Mouse (Mus musculus) brain, embryonic 14.5 days (tissue): ENCODE results near the gene Gzmc. TPM values are rescaled to one million over a fixed set of nuclear protein-coding genes. Genes with fewer than 3 reads are reported as not detected.
"Not testable (repeated sequence)": the region's sequence is repeated elsewhere in the genome, so short reads cannot be mapped to it uniquely, and the experiment has no call there.

Experiments used
- DNase-seq: peaks from one replicate; pipeline ENCODE4 v3.0.0-alpha.2; 2011; ENCODE audit warnings: low read depth
- CTCF ChIP-seq: fragments of 200-500 bp; IDR thresholded peaks from 2 replicates; pipeline ENCODE4 v1.5.1; 2012; ENCODE audit warnings: inconsistent platforms, mild to moderate bottlenecking, moderate library complexity, borderline replicate concordance; ENCODE audit not compliant: insufficient read depth, insufficient read length; ENCODE audit errors: extremely low read depth
- POLR2A ChIP-seq: fragments of 200-500 bp; IDR thresholded peaks from 2 replicates; pipeline ENCODE4 v1.6.1; 2012; ENCODE audit warnings: mild to moderate bottlenecking, inconsistent platforms, borderline replicate concordance; ENCODE audit not compliant: poor library complexity, insufficient read depth, insufficient read length, severe bottlenecking; ENCODE audit errors: extremely low read depth
- polyA plus RNA-seq: library from polyadenylated mRNA; depleted of rRNA; stranded (reverse); fragments of >200 nt; gene quantifications from 2 replicates; pipeline ENCODE4 v1.2.3, GENCODE M21; 2012; rRNA removed

Gzmc gene
- not detected in 2 replicates for polyA plus RNA-seq

DNA sequence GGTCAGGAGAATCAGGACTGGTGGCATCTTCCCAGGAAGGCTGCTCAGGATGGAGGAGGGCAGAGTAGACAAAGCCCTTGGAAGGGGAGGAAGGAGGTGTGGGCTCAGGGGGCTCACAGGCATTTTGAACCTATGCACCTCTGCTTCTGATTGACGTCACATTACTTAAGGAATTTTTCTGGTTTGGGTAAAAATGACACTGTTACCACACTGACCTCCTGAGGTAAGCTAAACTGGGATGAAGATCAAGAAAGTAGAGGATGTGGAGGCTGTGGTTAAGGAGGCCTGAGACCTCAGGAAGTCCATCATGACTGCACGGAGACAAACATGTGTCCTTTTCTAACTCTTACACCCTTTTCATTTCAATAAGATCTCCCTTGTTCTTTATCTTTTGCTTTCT is at the start of gene Gzmc:
Gzmc (minus strand) TSS at position 101 of the 400 bp plus-strand sequence.
- DNase-seq = no peak

DNA sequence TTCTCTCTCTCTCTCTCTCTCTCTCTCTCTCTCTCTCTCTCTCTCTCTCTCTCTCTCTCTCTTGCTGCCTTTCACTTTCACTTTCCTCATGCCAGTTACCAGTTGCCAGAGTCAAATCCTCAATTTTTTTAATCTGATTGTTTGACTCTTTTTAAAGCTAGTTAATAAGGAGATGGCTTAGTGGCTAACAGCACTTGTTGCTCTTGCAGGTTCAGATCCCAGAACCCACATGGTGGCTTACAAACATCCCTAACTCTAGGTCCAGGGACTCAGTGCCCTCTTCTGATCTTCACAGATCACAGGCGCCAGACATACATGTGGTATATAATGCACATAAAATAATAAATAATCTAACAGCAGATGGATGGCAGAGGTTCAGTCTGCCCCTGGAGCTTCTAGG is 49.4 kb upstream of the Gzmc start:
- DNase-seq = no peak
- TF ChIP-seq POLR2A (no peak), CTCF (no peak)

More for the DNA sequence above, at the start of gene Gzmc:
- TF ChIP-seq POLR2A = no peak
- no peak for TF ChIP-seq CTCF

DNA sequence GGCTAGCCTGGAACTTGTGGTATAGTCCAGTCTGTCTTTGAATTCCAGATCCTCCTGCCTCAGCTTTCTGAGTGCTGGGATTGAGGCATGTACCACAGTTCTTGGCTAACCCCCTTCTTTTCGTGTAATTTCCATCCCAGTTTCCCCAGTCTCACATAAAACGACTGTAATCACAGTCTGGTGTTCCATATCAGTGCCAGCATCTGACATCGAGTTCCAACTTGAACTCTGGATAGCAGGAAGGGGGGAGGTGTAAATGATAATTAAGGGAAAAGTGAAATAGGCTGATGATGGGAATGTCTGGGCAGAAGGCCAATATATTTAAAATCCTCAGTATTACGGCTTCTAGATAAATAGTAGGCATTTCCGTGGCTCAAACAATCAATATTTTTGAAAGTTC is 46.6 kb upstream of the Gzmc start:
- peak; percentile 76 for DNase-seq
- TF ChIP-seq CTCF = no peak
- no peak for TF ChIP-seq POLR2A

DNA sequence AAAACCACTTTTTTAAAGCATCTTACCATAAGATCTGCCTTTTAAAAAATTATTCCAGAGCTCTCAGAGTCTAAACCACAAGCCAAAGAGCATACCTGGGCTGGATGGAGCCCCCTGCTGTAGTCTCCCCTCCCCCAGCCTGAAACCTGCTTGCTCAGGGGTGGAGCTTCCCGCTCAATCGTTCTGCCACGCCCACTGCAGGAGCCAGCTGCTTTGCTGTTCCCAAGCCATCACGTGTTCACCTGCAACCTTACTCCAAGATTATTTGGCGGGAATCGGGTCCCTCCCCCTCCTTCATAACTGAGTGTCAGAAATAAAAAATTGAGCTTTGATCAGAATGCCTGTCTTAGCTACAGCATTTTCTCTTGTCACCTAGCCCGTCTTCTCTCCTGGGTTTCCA is 44.2 kb upstream of the Gzmc start:
- DNase-seq = not testable (repeated sequence)

DNA sequence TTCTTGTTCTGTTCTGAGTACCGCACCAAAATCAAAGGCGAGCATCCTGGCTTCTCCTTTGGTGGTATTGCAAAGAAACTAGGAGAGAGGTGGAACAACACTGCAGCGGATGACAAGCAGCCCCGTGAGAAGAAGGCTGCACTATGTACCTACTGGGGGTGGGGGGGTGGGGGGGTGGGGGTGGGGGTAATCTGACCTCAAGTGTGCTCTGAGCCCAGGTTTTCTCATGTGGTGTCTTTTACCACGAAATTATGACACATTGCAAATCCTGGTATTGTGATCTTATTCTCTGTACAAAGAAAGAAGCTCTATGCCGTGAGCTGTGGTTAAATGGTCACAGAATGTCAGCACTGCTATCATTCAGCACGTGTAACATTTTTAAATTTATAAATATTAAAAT is 41.6 kb upstream of the Gzmc start:
- DNase-seq = not testable (repeated sequence)

DNA sequence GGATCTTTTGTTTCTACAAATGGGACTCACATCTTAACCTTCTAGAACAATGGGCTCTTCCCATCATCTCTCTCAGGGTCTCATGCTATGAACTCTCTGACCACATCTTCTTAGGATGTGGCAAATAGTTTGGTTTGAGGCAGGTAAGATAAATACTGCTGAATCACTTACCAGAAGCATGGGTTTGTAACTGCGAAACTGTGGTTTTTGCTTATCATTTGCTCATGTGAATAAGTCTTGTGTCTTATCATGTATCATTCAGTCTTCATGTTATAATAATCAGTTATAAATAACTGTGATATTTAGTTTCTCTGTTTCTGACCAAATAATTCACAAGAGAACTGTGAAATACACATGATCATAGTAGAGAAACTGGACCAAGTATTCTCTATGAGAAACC is 31.7 kb upstream of the Gzmc start:
- DNase-seq = no peak
- no peak for TF ChIP-seq POLR2A
- TF ChIP-seq CTCF = no peak

DNA sequence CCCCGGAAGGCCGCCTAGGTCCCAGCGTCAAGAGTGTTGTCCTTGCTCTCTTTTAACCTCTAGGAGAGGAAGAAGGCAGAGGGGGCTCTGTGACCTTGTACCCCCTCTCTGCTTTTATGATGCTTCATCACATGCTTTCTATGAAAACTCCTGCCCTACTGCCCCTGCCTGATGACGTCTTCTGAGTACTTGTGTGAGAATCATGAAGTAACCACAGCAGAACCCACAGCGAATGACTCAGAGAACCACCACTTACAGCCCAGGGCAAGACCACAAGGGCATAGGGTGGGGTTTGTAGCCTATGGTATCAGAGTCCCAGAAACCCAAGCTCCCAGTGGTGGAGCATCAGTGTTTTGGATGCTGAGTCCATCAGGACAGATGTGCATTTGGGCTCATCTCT is 27.7 kb upstream of the Gzmc start, which contains the start of gene Gzmb:
Gzmb (minus strand) TSS at position 108 of the 400 bp plus-strand sequence.
- TF ChIP-seq CTCF = no peak
- no peak for TF ChIP-seq POLR2A
- DNase-seq = no peak

DNA sequence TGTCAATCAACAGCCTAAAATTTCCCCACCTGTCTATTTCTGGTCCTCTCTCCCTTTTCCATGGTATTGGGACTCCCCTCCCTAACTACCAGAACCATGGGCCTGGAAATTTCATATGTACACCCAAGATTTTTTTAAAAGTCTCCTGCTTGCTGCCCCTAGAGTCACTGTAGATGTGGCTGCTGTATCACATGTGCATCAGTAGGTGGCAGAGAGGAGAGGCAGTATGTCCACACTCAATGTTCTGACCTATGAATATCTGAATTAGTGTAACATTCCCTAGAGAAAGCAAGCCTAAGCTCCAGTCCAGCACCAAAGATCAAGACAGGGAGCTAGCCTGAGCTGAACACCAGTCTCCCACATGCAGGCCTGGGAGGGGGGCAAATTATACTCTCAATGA is 6.0 kb upstream of the Gzmc start:
- no peak for DNase-seq
- TF ChIP-seq CTCF = peak; percentile 7; the same call in 1 of the 2 replicates
- TF ChIP-seq POLR2A = no peak

DNA sequence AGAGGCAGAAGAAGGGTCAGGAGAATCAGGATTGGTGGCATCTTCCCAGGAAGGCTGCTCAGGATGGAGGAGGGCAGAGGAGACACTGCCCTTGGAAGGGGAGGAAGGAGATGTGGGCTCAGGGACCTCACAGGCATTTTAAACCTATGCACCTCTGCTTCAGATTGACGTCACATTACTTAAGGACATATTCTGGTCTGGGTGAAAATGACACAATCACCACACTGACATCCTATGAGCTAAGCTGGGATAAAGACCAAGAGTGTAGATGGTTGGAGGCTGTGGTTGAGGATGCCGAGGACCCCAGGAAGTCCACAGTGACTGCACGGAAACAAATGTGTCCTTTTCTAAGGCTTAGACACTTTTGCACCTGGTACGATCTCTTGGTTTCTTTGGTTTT is 23.1 kb downstream of the Gzmc start, which contains the start of gene Gzmf:
Gzmf (minus strand) TSS at position 101 of the 400 bp plus-strand sequence.
- DNase-seq = no peak

DNA sequence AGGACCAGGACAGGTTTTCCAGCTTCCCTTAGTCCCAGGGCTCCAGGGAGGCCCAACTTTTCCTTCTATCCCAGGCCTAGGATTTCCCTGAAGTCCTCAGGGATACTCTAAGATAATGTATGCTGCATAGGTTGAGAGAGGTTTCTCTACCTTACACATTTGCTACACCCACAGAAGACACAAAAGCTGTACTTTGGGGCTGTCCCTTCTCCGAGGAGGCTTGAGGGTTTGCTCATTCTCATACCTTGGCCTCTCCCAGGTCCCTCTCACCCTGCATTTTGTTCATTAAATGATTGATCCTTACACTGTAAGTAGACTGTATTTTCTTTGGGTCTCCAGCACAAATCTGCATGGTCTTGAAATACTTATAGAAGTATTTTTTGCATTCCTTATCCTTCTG is 28.8 kb downstream of the Gzmc start:
- no peak for TF ChIP-seq CTCF
- no peak for DNase-seq

More for the DNA sequence above, 23.1 kb downstream of the Gzmc start, which contains the start of gene Gzmf:
- TF ChIP-seq POLR2A (no peak), CTCF (no peak)

DNA sequence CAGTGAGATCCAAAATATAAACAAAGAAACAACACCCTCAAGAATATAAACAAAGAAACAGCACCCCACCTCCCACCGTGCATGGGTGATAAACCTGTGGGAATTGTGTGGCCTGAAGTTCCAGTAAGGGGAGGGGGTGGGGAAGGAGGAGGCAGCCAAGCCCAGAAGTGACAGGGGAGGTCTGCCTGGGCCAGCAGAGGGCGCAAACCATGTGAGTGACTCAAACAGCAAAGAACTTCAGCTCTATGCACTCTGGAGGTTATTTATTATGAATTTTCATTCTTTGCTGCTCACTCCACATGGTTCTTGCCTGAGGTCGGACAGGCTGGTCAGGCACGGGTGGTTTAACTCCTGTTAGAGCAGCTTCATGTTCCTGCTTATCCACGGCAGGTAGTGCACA is 29.4 kb downstream of the Gzmc start:
- peak; percentile 56 for TF ChIP-seq CTCF
- peak; percentile 38 for DNase-seq

DNA sequence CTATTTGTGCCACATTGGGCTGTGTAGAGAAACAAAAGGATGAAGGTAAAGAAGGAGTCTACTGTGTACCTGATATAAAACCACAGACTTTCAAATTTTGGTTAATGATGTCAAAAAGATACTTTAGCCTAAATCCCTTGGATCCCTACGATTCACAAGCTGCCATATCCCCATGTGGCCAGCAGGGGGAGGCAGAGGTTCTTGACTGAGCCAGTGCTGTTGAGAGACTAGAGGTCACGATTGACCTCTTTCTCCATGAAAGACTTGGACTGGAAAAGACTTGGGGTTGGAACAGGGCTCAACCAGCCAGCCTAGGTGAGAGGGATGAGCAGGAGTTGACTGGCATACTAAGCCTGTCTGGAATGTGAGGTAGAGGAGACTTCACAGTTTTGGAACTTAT is 30.5 kb downstream of the Gzmc start:
- no peak for TF ChIP-seq POLR2A
- TF ChIP-seq CTCF = peak; percentile 81; the same call in 1 of the 2 replicates
- DNase-seq = peak; percentile 55

DNA sequence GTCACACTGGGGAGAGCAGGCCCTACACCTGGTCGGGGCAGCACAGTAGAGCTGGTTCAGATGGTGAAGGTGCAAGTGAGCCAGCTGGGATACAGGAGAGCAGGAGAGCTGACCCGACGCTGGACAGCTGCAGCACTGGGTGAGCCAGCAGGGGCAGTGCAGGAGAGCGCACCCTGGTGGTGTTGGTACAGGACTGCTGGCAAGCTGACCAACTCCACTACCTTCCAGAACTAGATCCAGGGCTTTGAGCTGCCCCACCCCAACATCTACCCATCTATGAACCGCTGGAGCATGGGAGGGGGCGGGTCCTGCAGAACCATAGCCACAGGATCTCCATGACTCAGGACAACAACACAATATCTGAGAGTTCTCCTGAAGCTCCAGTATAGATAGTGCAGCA is 47.5 kb downstream of the Gzmc start:
- DNase-seq = no peak
- TF ChIP-seq POLR2A (no peak), CTCF (no peak)
